Mouse (Mus musculus) adrenal gland, adult 18-20 months (tissue): ENCODE data around the gene Epb41l5. TPM values are rescaled to one million over a fixed set of nuclear protein-coding genes. Genes with fewer than 3 reads are reported as not detected.

Experiments
- DNase-seq, 2 experiments: peaks; one replicate each; pipeline ENCODE4 v3.0.0; 2021 to 2022; ENCODE audit warnings: low spot score in 2 of 2
- long read RNA-seq, 2 experiments: library from polyadenylated mRNA; stranded (forward); transcript quantifications; one replicate each; pipeline ENCODE4 v2.0.0; 2021
- total RNA-seq, 2 experiments: library from RNA; stranded (reverse); gene quantifications; 1 replicate in 1 of 2; 2 replicates in 1 of 2; pipeline ENCODE4 v1.2.3; 2021

Gene Epb41l5
- 10 to 100 TPM; 10.1 to 10.9 TPM for total RNA-seq
- long read RNA-seq, experiment 1, full-length matches to known transcripts, result 1 of 3 reads
- long read RNA-seq, experiment 1, partial matches to known transcripts, result 1 of 3 reads
- long read RNA-seq, experiment 1, other reads (novel, unspliced or antisense), result 1 of 3 reads
- long read RNA-seq, experiment 2, full-length matches to known transcripts, result 6 of 11 reads
- long read RNA-seq, experiment 2, partial matches to known transcripts, result 1 of 11 reads
- long read RNA-seq, experiment 2, other reads (novel, unspliced or antisense), result 4 of 11 reads

- DNase-seq, result peak; percentile 75 to 77
Measured at GRCm38 (mm10) chr1:119648205-119649111, at the start of gene Epb41l5. Epb41l5 (minus strand) TSS chr1:119649000.

- no peak for DNase-seq
Measured at GRCm38 (mm10) chr1:119696860-119697259, 48.1 kb upstream of the Epb41l5 start.

GRCm38 (mm10) chr1:119685773-119686558, 37.2 kb upstream of the Epb41l5 start:
- DNase-seq, result no peak

- DNase-seq, result no peak
Measured at GRCm38 (mm10) chr1:119681663-119682213, 32.9 kb upstream of the Epb41l5 start.

GRCm38 (mm10) chr1:119674984-119675383, 26.2 kb upstream of the Epb41l5 start:
- no peak for DNase-seq

GRCm38 (mm10) chr1:119666904-119667303, 18.1 kb upstream of the Epb41l5 start:
- DNase-seq, result no peak

- DNase-seq, result no peak
Measured at GRCm38 (mm10) chr1:119654307-119654706, 5.5 kb upstream of the Epb41l5 start.

GRCm38 (mm10) chr1:119650386-119650785, 1.6 kb upstream of the Epb41l5 start:
- DNase-seq, result no peak

- no peak for DNase-seq
Measured at GRCm38 (mm10) chr1:119649627-119650026, 827 bp upstream of the Epb41l5 start.

GRCm38 (mm10) chr1:119646356-119646755, 2.4 kb downstream of the Epb41l5 start:
- no peak for DNase-seq

GRCm38 (mm10) chr1:119642367-119642766, 6.4 kb downstream of the Epb41l5 start:
- DNase-seq, result no peak

- DNase-seq, result no peak
Measured at GRCm38 (mm10) chr1:119641090-119641812, 7.5 kb downstream of the Epb41l5 start.

- DNase-seq, result no peak
Measured at GRCm38 (mm10) chr1:119640006-119640405, 8.8 kb downstream of the Epb41l5 start.

GRCm38 (mm10) chr1:119637188-119638023, 11.4 kb downstream of the Epb41l5 start:
- DNase-seq, result no peak

GRCm38 (mm10) chr1:119634746-119635145, 14.1 kb downstream of the Epb41l5 start:
- no peak for DNase-seq

- DNase-seq, result no peak
Measured at GRCm38 (mm10) chr1:119630428-119630827, 18.4 kb downstream of the Epb41l5 start.

- no peak for DNase-seq
Measured at GRCm38 (mm10) chr1:119626837-119627236, 22.0 kb downstream of the Epb41l5 start.

GRCm38 (mm10) chr1:119624444-119624843, 24.4 kb downstream of the Epb41l5 start:
- DNase-seq, result no peak

GRCm38 (mm10) chr1:119605396-119605795, 43.4 kb downstream of the Epb41l5 start:
- no peak for DNase-seq
